Mouse (Mus musculus): Measurements from ENCODE around the gene Pdcd1lg2. TPM values are rescaled to one million over a fixed set of nuclear protein-coding genes. Genes with fewer than 3 reads are reported as not detected.

Gene Pdcd1lg2
- polyA plus RNA-seq, 1 experiment from 2014 or later, result 0.09 TPM

GRCm38 (mm10) chr19:29420397-29420796, 9.7 kb downstream of the Pdcd1lg2 start:
- ATAC-seq, result no peak
- 72% methylated on average over 8 of the region's 8 CpGs for WGBS
- no peak overlapping the region for H3K4me3 ChIP-seq (ENCODE audit: low read length)
- H3K27ac ChIP-seq (ENCODE audit: low read depth, low read length), result no peak overlapping the region
- H3K27me3 ChIP-seq (replicated peaks; ENCODE audit: control insufficient read depth, insufficient read depth, low read length), result no peaks in the 10 kb centered on the region
- no peak overlapping the region for H3K4me2 ChIP-seq (ENCODE audit: low read length)
- H3K36me3 ChIP-seq (ENCODE audit: control insufficient read depth, insufficient read depth, low read length), result no peaks in the 10 kb centered on the region
- H3K9ac ChIP-seq (ENCODE audit: low read depth, low read length), result no peak overlapping the region
- no peaks in the 10 kb centered on the region for H3K4me1 ChIP-seq (ENCODE audit: control insufficient read depth, insufficient read depth, low read depth, low read length)
- H3K9me3 ChIP-seq (ENCODE audit: control insufficient read depth, low read length), result no peaks in the 10 kb centered on the region

- Histone ChIP-seq H3K4me1 (ENCODE audit: control insufficient read depth, insufficient read depth, low read depth, low read length) (no peaks in the 10 kb centered on the region), H3K9me3 (ENCODE audit: control insufficient read depth, low read length) (no peaks in the 10 kb centered on the region), H3K9ac (ENCODE audit: low read depth, low read length) (no peak overlapping the region), H3K4me3 (ENCODE audit: low read length) (no peak overlapping the region), H3K27ac (ENCODE audit: low read depth, low read length) (no peak overlapping the region), H3K27me3 (replicated peaks; ENCODE audit: control insufficient read depth, insufficient read depth, low read length) (no peaks in the 10 kb centered on the region), H3K36me3 (ENCODE audit: control insufficient read depth, insufficient read depth, low read length) (no peaks in the 10 kb centered on the region), H3K4me2 (ENCODE audit: low read length) (no peak overlapping the region)
- ATAC-seq, result no peak
- 79% methylated on average over 16 of the region's 16 CpGs for WGBS
Measured at GRCm38 (mm10) chr19:29422013-29422645, 11.4 kb downstream of the Pdcd1lg2 start.

GRCm38 (mm10) chr19:29422796-29423195, 12.1 kb downstream of the Pdcd1lg2 start:
- H3K4me1 ChIP-seq (ENCODE audit: control insufficient read depth, insufficient read depth, low read depth, low read length), result no peaks in the 10 kb centered on the region
- H3K27ac ChIP-seq (ENCODE audit: low read depth, low read length), result no peak overlapping the region
- H3K9ac ChIP-seq (ENCODE audit: low read depth, low read length), result no peak overlapping the region
- H3K9me3 ChIP-seq (ENCODE audit: control insufficient read depth, low read length), result no peaks in the 10 kb centered on the region
- no peaks in the 10 kb centered on the region for H3K36me3 ChIP-seq (ENCODE audit: control insufficient read depth, insufficient read depth, low read length)
- H3K4me3 ChIP-seq (ENCODE audit: low read length), result no peak overlapping the region
- 81% methylated on average over 7 of the region's 7 CpGs for WGBS
- H3K27me3 ChIP-seq (replicated peaks; ENCODE audit: control insufficient read depth, insufficient read depth, low read length), result no peaks in the 10 kb centered on the region
- H3K4me2 ChIP-seq (ENCODE audit: low read length), result no peak overlapping the region
- no peak for ATAC-seq

GRCm38 (mm10) chr19:29430516-29430915, 19.8 kb downstream of the Pdcd1lg2 start:
- 90% methylated on average over 3 of the region's 3 CpGs for WGBS

GRCm38 (mm10) chr19:29430953-29431352, 20.2 kb downstream of the Pdcd1lg2 start:
- Histone ChIP-seq H3K9me3 (ENCODE audit: control insufficient read depth, low read length) (no peaks in the 10 kb centered on the region; the same call in 1 of the 2 replicates), H3K4me1 (ENCODE audit: control insufficient read depth, insufficient read depth, low read depth, low read length) (no peaks in the 10 kb centered on the region), H3K27ac (ENCODE audit: low read depth, low read length) (no peak overlapping the region), H3K27me3 (replicated peaks; ENCODE audit: control insufficient read depth, insufficient read depth, low read length) (no peaks in the 10 kb centered on the region), H3K9ac (ENCODE audit: low read depth, low read length) (no peak overlapping the region), H3K4me3 (ENCODE audit: low read length) (no peak overlapping the region), H3K36me3 (ENCODE audit: control insufficient read depth, insufficient read depth, low read length) (no peaks in the 10 kb centered on the region), H3K4me2 (ENCODE audit: low read length) (no peak overlapping the region)
- no peak for ATAC-seq
- 87% methylated on average over 3 of the region's 3 CpGs for WGBS

More at GRCm38 (mm10) chr19:29430516-29430915, 19.8 kb downstream of the Pdcd1lg2 start:
- H3K4me2 ChIP-seq (ENCODE audit: low read length), result no peak overlapping the region
- no peaks in the 10 kb centered on the region for H3K4me1 ChIP-seq (ENCODE audit: control insufficient read depth, insufficient read depth, low read depth, low read length)
- no peak overlapping the region for H3K27ac ChIP-seq (ENCODE audit: low read depth, low read length)
- no peaks in the 10 kb centered on the region; the same call in 1 of the 2 replicates for H3K9me3 ChIP-seq (ENCODE audit: control insufficient read depth, low read length)
- H3K36me3 ChIP-seq (ENCODE audit: control insufficient read depth, insufficient read depth, low read length), result no peaks in the 10 kb centered on the region
- H3K9ac ChIP-seq (ENCODE audit: low read depth, low read length), result no peak overlapping the region
- no peaks in the 10 kb centered on the region for H3K27me3 ChIP-seq (replicated peaks; ENCODE audit: control insufficient read depth, insufficient read depth, low read length)
- no peak overlapping the region for H3K4me3 ChIP-seq (ENCODE audit: low read length)
- no peak for ATAC-seq

GRCm38 (mm10) chr19:29436793-29437479, 26.2 kb downstream of the Pdcd1lg2 start:
- Histone ChIP-seq H3K27me3 (replicated peaks; ENCODE audit: control insufficient read depth, insufficient read depth, low read length) (no peaks in the 10 kb centered on the region), H3K9me3 (ENCODE audit: control insufficient read depth, low read length) (no peaks in the 10 kb centered on the region), H3K4me2 (ENCODE audit: low read length) (no peak overlapping the region), H3K4me3 (ENCODE audit: low read length) (no peak overlapping the region), H3K4me1 (ENCODE audit: control insufficient read depth, insufficient read depth, low read depth, low read length) (no peaks in the 10 kb centered on the region), H3K27ac (ENCODE audit: low read depth, low read length) (no peak overlapping the region), H3K36me3 (ENCODE audit: control insufficient read depth, insufficient read depth, low read length) (no peaks in the 10 kb centered on the region), H3K9ac (ENCODE audit: low read depth, low read length) (no peak overlapping the region)
- WGBS, result 81% methylated on average over 18 of the region's 18 CpGs
- no peak for ATAC-seq

- Histone ChIP-seq H3K9me3 (ENCODE audit: control insufficient read depth, low read length) (no peaks in the 10 kb centered on the region), H3K4me1 (ENCODE audit: control insufficient read depth, insufficient read depth, low read depth, low read length) (no peaks in the 10 kb centered on the region), H3K27ac (ENCODE audit: low read depth, low read length) (no peak overlapping the region), H3K27me3 (replicated peaks; ENCODE audit: control insufficient read depth, insufficient read depth, low read length) (no peaks in the 10 kb centered on the region), H3K4me3 (ENCODE audit: low read length) (no peak overlapping the region), H3K4me2 (ENCODE audit: low read length) (no peak overlapping the region), H3K36me3 (ENCODE audit: control insufficient read depth, insufficient read depth, low read length) (no peaks in the 10 kb centered on the region), H3K9ac (ENCODE audit: low read depth, low read length) (no peak overlapping the region)
- WGBS, result 93% methylated on average over 1 of the region's 1 CpGs
- ATAC-seq, result no peak
Measured at GRCm38 (mm10) chr19:29437849-29438248, 27.1 kb downstream of the Pdcd1lg2 start.

GRCm38 (mm10) chr19:29439242-29439641, 28.5 kb downstream of the Pdcd1lg2 start:
- Histone ChIP-seq H3K4me2 (ENCODE audit: low read length) (no peak overlapping the region), H3K4me1 (ENCODE audit: control insufficient read depth, insufficient read depth, low read depth, low read length) (no peaks in the 10 kb centered on the region), H3K27me3 (replicated peaks; ENCODE audit: control insufficient read depth, insufficient read depth, low read length) (no peaks in the 10 kb centered on the region), H3K27ac (ENCODE audit: low read depth, low read length) (no peak overlapping the region), H3K4me3 (ENCODE audit: low read length) (no peak overlapping the region), H3K36me3 (ENCODE audit: control insufficient read depth, insufficient read depth, low read length) (no peaks in the 10 kb centered on the region), H3K9ac (ENCODE audit: low read depth, low read length) (no peak overlapping the region), H3K9me3 (ENCODE audit: control insufficient read depth, low read length) (no peaks in the 10 kb centered on the region)
- WGBS, result 85% methylated on average over 3 of the region's 3 CpGs
- no peak for ATAC-seq

- no peak overlapping the region for H3K9ac ChIP-seq (ENCODE audit: low read depth, low read length)
Measured at GRCm38 (mm10) chr19:29442492-29442891, 31.8 kb downstream of the Pdcd1lg2 start.

More at GRCm38 (mm10) chr19:29442492-29442891, 31.8 kb downstream of the Pdcd1lg2 start:
- no peak for ATAC-seq
- Histone ChIP-seq H3K4me3 (ENCODE audit: low read length) (no peak overlapping the region), H3K27ac (ENCODE audit: low read depth, low read length) (no peak overlapping the region), H3K4me2 (ENCODE audit: low read length) (no peak overlapping the region), H3K4me1 (ENCODE audit: control insufficient read depth, insufficient read depth, low read depth, low read length) (no peaks in the 10 kb centered on the region), H3K9me3 (ENCODE audit: control insufficient read depth, low read length) (peaks cover 6% of the 10 kb centered on the region; the same call in 1 of the 2 replicates), H3K27me3 (replicated peaks; ENCODE audit: control insufficient read depth, insufficient read depth, low read length) (no peaks in the 10 kb centered on the region), H3K36me3 (ENCODE audit: control insufficient read depth, insufficient read depth, low read length) (no peaks in the 10 kb centered on the region)
- 85% methylated on average over 2 of the region's 2 CpGs for WGBS
